Mouse (Mus musculus): ENCODE results near the gene Acss3.

DNA sequence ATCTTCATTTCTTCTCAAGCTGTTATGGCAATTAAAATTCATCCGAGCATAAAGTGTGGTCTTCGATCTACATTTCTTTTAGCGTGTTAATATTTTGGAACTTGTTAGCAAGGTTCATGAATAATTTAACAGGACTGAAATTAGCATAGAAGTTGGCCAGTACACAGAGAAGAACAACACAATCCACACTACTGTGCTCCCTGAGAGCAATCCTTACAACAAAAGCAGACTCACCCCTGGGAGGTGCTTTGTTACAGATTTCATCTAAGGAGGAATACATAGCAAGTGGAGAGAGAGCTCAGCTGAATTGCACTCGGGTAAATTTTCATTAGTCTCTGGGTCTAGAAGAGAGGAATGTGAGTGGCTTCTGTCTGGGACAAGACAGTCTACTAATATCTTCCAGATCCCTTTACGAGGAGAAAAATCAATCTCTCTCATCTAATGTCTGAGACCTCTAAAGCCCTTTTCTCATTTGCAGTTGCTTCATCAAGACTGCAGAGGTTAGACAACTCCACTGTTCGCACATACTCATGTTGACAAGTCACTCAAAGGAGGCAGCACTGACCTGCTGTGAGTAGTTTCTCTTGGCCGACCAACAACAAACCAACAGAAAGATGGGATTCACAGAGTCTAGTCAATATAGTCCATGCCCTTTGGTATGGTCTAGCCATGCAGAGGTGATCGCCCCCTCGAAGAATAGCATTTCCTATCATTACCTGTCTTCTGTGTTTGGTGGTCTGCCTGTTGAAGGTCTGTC is 194.7 kb downstream of the Acss3 start:
- no peak for TF ChIP-seq CTCF (IDR thresholded peaks at IDR 0.05; ENCODE audit: insufficient read depth, low read length)
- TF ChIP-seq POLR2A (IDR thresholded peaks at IDR 0.05; ENCODE audit: borderline replicate concordance, extremely low read depth, low read depth, low read length): no peak
